Mouse (Mus musculus): Measurements from ENCODE around the gene Fam25c. TPM values are rescaled to one million over a fixed set of nuclear protein-coding genes. Genes with fewer than 3 reads are reported as not detected.
"Not testable (repeated sequence)": the region's sequence is repeated elsewhere in the genome, so short reads cannot be mapped to it uniquely, and the experiment has no call there.

Fam25c gene
- total RNA-seq, 2 experiments from 2014 or later, result not detected

GRCm38 (mm10) chr14:34331886-34332285, 23.3 kb downstream of the Fam25c start:
- no peak for DNase-seq (ENCODE audit: low spot score in 2 of 2)

DNA sequence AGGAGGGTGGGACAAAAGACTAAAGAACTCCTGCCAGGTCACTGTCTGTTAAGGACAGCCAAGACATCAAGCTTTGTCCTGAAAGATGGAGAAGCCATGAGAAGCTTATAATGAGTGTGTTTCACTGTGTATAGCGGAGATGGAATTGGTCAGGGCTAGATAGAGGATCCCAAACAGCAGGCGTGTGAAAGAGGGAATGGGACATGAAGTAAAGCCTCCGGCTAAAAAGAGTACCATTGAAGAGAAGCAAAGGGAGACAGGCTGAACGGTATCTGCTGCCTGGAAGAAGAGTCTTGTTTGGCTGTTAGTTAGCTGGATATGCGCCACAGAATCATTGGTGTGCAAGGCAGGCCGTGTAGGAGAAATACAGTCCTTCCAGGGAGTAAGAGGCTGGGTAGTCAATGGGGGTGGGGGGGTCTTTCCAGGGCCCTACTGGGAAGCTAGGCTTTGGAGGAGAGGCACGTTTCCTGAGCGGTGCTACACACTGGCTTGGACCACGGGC, 24.5 kb downstream of the Fam25c start:
- no peak for DNase-seq (ENCODE audit: low spot score in 2 of 2)

DNA sequence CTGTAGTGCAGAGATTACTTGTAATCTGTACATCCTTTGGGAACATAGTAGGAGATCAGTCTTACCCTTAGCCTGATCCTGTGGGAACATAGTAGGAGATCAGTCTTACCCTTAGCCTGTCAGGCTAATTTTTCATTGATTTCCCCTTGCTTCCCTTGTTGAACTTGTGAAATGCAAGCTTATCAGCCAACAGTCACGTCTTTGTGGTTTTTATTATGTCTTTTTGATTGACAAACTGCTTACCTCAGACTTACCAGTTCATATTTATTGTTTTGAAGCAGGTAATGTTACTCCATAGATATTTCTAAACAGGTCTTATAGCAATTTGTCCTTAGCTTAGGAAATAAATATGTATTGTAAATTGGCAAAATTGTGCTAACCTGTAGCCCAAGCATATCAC, 27.6 kb downstream of the Fam25c start:
- DNase-seq (ENCODE audit: low spot score in 2 of 2), result no peak

GRCm38 (mm10) chr14:34326606-34327005, 28.6 kb downstream of the Fam25c start:
- DNase-seq (ENCODE audit: low spot score in 2 of 2), result no peak

GRCm38 (mm10) chr14:34323576-34324085, 31.6 kb downstream of the Fam25c start:
- no peak for DNase-seq (ENCODE audit: low spot score in 2 of 2)

DNA sequence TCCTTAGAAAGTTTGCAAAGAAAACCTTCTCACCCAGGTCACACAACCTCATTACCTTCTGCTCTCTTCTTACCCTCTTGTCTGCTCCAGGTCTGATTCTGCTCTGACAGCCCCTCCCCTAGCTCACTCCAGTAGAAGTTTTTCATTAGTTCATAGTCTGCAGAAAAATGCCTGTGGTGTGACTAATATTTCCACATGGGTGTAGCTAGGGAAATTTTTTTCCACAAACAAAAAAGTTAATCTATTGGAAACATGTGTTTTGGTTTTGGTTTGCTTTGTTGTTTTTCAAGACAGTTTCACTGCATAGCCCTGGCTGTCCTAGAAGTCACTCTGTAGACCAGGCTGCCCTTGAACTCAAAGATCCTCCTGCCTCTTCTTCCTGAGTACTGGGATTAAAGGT, 37.1 kb downstream of the Fam25c start:
- no peak for DNase-seq (ENCODE audit: low spot score in 2 of 2)

DNA sequence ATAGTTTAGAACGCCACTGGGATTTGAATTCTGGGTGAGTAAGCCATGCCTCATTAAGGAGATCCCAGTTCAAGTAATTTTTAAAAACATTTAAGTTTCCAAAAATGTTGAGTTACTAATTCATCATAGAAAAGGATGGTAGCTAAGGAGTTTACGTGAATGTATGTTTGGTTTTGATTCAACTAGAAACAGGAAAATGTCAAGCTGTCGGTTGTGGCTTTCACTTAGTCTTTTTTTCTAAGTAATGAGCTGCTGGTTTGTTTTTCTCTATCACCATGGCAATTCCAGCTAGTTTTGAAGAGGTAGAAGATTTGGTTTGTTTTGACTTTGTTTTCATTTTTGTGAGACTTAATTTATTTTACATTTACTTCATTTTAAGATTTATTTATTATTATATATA, 37.8 kb downstream of the Fam25c start:
- no peak for DNase-seq (ENCODE audit: low spot score in 2 of 2)

- DNase-seq (ENCODE audit: low spot score in 2 of 2), result no peak
Observed at GRCm38 (mm10) chr14:34316346-34316745, 38.9 kb downstream of the Fam25c start.

DNA sequence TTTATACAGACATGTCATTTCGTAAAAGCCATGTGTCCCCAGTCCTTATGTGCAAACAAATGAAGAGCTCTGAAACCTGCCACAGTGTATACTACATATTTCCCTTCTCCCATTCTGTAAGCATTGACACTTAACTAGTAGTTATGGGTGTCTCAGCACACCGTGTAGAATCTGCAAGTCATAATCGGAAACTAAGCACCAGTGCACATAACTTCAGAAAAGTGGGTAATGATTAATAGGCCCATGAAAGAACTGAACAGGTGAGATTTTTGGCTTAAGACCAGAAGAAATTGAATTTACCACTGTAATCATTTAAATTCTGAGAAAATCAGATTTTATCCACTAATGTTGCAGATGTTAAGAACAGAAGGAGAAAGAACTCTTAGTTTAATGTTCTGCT, 40.4 kb downstream of the Fam25c start:
- no peak for DNase-seq (ENCODE audit: low spot score in 2 of 2)

DNA sequence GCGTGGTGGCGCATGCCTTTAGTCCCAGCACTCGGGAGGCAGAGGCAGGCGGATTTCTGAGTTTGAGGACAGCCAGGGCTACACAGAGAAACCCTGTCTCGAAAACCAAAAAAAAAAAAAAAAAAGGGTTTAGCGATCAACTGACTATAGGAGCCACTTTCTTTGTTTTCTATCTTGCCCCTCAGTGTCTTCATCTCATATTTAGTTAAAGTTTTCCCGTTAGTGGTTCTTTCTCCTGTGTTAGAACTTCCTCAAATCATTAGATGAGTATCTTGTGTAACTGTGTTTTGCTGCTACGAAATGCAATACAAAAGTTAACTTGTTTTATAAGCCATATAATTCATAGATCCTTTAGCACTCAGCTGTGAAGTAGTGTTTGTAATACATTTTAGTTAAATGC, 40.9 kb downstream of the Fam25c start:
- DNase-seq (ENCODE audit: low spot score in 2 of 2), result not testable (repeated sequence)

DNA sequence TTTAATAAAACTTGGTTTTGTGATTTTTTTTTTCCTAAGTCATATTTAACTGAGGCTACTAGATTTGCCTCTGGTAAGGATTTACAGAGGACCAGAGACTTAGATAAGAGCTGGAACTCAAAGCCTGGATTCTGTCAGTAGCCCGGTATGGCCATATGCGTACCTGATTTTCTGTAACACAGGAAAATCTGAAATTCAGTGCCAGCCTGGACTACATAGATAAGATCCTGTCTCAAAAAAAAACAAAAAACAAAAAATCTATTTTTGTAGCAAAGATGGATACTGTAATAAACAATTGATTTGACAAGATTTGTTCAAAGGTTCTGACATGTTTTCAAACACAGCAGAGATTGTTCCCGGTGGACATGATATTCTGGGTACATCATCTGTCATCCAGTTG, 41.6 kb downstream of the Fam25c start:
- no peak for DNase-seq (ENCODE audit: low spot score in 2 of 2)

DNA sequence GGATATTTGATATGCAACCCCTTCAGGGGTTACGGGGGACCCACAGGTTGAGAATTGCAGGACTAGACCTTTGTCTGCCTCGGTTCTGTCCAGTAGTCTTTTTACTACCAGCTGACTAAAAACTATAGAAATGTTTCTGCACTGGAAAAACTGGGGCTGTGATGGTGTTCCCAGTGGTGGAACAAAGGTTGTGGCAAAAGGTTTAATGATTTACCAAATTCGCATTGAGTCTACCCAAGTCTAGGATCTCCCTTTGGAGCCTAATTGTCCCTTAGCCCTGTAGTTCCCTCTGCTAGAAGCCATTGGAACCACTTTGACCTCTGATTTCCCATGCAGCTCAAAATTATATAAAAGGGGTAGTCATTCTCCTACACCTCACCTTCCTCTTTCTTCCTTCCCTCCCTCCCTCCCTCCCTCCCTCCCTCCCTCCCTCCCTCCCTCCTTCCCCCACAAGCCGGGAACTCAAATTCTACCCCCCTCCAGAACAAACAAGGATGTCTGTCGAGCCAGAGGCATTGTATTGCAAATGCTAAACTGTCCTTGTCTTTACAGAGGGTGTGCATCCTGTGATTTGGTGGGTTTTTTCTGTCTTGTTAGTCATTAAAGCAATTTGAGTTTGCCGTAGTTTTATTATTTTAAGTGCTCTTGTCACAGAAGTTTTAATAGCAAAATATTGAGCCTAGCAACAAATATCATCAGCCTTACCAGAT, 42.7 kb downstream of the Fam25c start:
- no peak for DNase-seq (ENCODE audit: low spot score in 2 of 2)

- no peak for DNase-seq (ENCODE audit: low spot score in 2 of 2)
Observed at GRCm38 (mm10) chr14:34311691-34312090, 43.5 kb downstream of the Fam25c start.

- peak in 1 of 2 experiments; percentile 62 for DNase-seq (ENCODE audit: low spot score in 2 of 2)
Observed at GRCm38 (mm10) chr14:34311021-34311631, 44.1 kb downstream of the Fam25c start.

- DNase-seq (ENCODE audit: low spot score in 2 of 2), result peak; percentile 96 to 97
Observed at GRCm38 (mm10) chr14:34310234-34310965, 44.8 kb downstream of the Fam25c start, which contains the start of the genes Shld2 and Glud1. TSS of gene Shld2 (minus strand) at chr14:34310493. TSS of gene Glud1 (plus strand) at chr14:34310727.

- DNase-seq (ENCODE audit: low spot score in 2 of 2), result no peak
Observed at GRCm38 (mm10) chr14:34309907-34310233, 45.4 kb downstream of the Fam25c start.

DNA sequence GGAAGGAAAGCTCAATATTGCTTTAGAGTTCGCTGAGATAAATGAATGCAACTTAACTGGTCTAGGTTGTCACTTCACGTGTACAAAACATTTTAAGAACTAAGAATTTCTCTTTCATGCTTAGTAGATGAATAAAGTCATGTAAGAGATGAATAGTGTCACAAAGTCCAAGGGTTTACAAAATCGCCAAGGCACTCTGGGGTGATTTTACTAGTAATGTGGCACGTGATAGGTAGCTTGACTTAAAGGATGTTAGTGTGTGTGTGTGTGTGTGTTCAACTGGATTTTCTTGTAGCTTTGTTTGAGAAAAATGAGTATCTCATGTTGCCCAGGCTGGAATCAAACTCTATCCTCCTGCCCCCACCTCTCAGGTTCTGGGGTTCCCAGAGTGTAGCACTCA, 46.0 kb downstream of the Fam25c start:
- DNase-seq (ENCODE audit: low spot score in 2 of 2), result no peak

- no peak for DNase-seq (ENCODE audit: low spot score in 2 of 2)
Observed at GRCm38 (mm10) chr14:34303265-34303680, 52.0 kb downstream of the Fam25c start.

DNA sequence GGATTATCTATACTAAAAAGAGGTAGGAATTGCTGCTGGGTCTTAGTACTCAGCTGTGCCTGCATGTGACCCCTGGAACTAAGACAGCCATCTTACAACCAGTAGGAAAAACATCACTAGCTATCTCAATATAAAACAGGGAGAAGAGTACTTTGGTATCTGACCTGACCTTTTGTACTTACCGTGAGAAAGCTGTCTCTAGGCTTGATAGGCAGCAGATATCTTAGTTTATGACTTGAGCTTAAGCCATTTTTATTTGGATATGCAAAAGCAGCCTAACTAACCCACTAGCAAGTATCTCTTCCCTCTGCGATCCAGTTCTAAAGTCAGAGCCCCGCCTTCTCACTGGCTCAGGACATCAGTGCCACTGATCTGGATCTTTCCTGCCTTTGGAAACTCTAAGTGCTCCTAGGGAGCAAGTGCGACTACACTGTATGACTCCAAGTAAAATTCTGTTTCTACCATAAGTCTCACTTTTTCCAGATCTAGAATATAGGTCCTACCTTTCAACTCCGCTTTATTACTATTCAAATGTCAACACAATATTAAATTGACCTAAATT, 52.5 kb downstream of the Fam25c start:
- no peak for DNase-seq (ENCODE audit: low spot score in 2 of 2)
